Mouse (Mus musculus) cerebellum, adult 2 months (tissue): Measurements from ENCODE around the gene Exd1.

Experiments
- CTCF ChIP-seq: fragments of 200-500 bp; IDR thresholded peaks from 2 replicates; pipeline ENCODE4 v1.5.1; 2011; ENCODE audit warnings: low read depth, mild to moderate bottlenecking, control low read depth, low read length, moderate library complexity, borderline replicate concordance; ENCODE audit not compliant: insufficient read depth
- POLR2A ChIP-seq: fragments of 200-500 bp; IDR thresholded peaks from 2 replicates; pipeline ENCODE4 v1.6.1; 2011; ENCODE audit warnings: low read length, control low read depth, borderline replicate concordance; ENCODE audit not compliant: insufficient read depth

DNA sequence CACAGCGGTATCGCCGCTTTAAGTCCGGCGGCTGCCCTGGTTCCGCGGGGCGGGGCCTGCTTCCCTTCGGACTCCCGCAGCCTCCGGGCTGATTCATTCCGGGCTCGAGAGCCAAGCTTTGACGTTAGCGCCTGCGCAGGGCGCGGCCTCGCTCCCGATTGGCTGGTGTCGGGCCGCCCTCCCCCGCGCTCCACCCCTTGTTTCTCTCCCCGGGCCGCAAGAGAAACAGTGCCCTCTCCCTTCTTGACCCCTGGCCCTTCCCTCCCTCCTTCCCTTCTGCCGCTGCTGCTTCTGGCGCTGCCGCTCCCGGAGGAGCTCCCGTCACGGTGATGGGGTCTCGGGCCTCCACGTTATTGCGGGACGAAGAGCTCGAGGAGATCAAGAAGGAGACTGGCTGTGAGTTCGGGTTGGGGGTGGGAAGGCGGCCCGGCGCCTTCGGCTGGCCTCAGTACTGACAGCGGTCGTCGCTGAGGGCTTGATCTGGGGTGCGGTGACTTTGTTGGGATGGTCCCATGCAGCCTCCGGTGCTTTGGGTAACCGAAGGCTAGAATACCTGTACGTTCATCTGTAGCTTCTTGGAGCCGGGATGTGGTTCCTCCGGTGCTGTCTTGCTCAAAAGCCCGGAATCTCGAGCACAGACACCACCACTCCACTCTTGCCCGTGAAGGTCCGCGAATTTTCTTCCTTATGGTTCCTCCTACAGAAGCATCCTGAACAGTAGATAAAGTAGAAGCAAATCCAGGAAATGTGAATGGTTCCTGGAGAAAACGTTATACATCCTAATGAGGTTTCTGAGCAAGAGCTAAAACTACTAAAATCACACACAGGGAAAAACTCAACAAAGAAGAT lies at the start of gene Exd1, which contains the start of gene Chp1:
- peak; percentile 85 for TF ChIP-seq POLR2A
- TF ChIP-seq CTCF: no peak
